Mouse (Mus musculus) heart, embryonic 11.5 days (tissue): ENCODE data around the gene Nrl. TPM values are rescaled to one million over a fixed set of nuclear protein-coding genes. Genes with fewer than 3 reads are reported as not detected.

Experiments used
- ATAC-seq: fragments of 200-750 bp; cut with Nextera tagmentation; replicated peaks from 2 replicates; pipeline ENCODE4 v1.8.0; 2017; ENCODE audit warnings: moderate library complexity; ENCODE audit not compliant: insufficient number of reproducible peaks, low FRiP score, low TSS enrichment
- H3K27ac ChIP-seq: fragments of 300-500 bp; sonication (generic); 2 replicates; pipeline ENCODE4 v1.5.1; 2014; ENCODE audit warnings: mild to moderate bottlenecking, low read depth, low read length
- H3K27me3 ChIP-seq: fragments of 300-500 bp; sonication (generic); 2 replicates; pipeline ENCODE4 v1.6.1; 2014; ENCODE audit warnings: mild to moderate bottlenecking, low read length, mixed read lengths; ENCODE audit not compliant: control insufficient read depth, insufficient read depth
- H3K36me3 ChIP-seq: fragments of 300-500 bp; sonication (generic); 2 replicates; pipeline ENCODE4 v1.6.1; 2014; ENCODE audit warnings: mild to moderate bottlenecking, low read length, moderate library complexity, mixed read lengths; ENCODE audit not compliant: control insufficient read depth, insufficient read depth
- H3K4me1 ChIP-seq: fragments of 300-500 bp; sonication (generic); 2 replicates; pipeline ENCODE4 v1.6.1; 2014; ENCODE audit warnings: low read length; ENCODE audit not compliant: control insufficient read depth, insufficient read depth
- H3K4me2 ChIP-seq: fragments of 300-500 bp; sonication (generic); 2 replicates; pipeline ENCODE4 v1.6.1; 2014; ENCODE audit warnings: mild to moderate bottlenecking, moderate library complexity
- H3K4me3 ChIP-seq: fragments of 300-500 bp; sonication (generic); 2 replicates; pipeline ENCODE4 v1.5.1; 2014; ENCODE audit warnings: low read depth, low read length
- H3K9ac ChIP-seq: fragments of 300-500 bp; sonication (generic); 2 replicates; pipeline ENCODE4 v1.6.1; 2014; ENCODE audit warnings: mild to moderate bottlenecking, low read depth, low read length, moderate library complexity
- H3K9me3 ChIP-seq: fragments of 300-500 bp; sonication (generic); replicated peaks from 2 replicates; pipeline ENCODE4 v1.6.1; 2016; ENCODE audit warnings: low read length; ENCODE audit not compliant: control insufficient read depth
- WGBS: fragments of 180-500 bp; shearing (Covaris S2); extraction: QIAGEN DNeasy Blood & Tissue Kit; methylation state at CpG from one replicate; pipeline ENCODE4 v1.1.7; 2014; ENCODE audit not compliant: insufficient replicate concordance; 5-methylcytosine and 5-hydroxymethylcytosine counted together
- polyA plus RNA-seq: library from polyadenylated mRNA; unstranded; fragments of >200 nt; fragmentation: Nextera tagmentation; extraction: Ambion mirVana; gene quantifications from 2 replicates; pipeline ENCODE4 v1.2.1, GENCODE M21; 2014

Nrl gene
- polyA plus RNA-seq, 1 experiment from 2014 or later, result not detected

DNA sequence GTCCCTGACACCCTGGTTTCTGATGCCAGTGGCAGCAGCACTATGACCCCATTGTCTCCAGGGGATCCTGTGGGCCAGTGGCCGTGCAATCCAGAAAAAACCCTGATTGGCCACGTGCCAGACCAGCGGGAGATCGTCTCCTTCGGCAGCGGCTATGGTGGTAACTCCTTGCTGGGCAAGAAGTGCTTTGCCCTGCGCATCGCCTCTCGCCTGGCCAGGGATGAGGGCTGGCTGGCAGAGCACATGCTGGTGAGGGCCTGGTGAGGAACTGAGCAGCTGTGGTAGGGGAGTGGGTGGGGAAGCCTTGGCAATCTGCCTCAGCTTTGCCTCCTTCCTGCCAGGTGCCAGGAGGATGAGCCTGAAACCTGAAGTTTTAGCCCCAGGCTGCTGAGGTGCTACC, 19.6 kb upstream of the Nrl start:
- Histone ChIP-seq H3K9ac (no peak overlapping the region), H3K27ac (no peak overlapping the region), H3K27me3 (no peaks in the 10 kb centered on the region), H3K4me1 (peaks cover 12% of the 10 kb centered on the region), H3K9me3 (no peaks in the 10 kb centered on the region), H3K36me3 (peaks cover 8% of the 10 kb centered on the region; the same call in 1 of the 2 replicates), H3K4me2 (no peak overlapping the region), H3K4me3 (no peak overlapping the region)
- ATAC-seq, result no peak
- 84% methylated on average over 9 of the region's 9 CpGs for WGBS

- H3K36me3 ChIP-seq, result peaks cover 4% of the 10 kb centered on the region; the same call in 1 of the 2 replicates
- no peaks in the 10 kb centered on the region for H3K9me3 ChIP-seq
- no peak overlapping the region for H3K27ac ChIP-seq
- H3K4me1 ChIP-seq, result peaks cover 12% of the 10 kb centered on the region
- H3K27me3 ChIP-seq, result no peaks in the 10 kb centered on the region
- no peak overlapping the region for H3K4me3 ChIP-seq
- ATAC-seq, result no peak
- 96% methylated on average over 12 of the region's 12 CpGs for WGBS
- no peak overlapping the region for H3K9ac ChIP-seq
- no peak overlapping the region for H3K4me2 ChIP-seq
These were observed 17.5 kb upstream of the Nrl start for GRCm38 (mm10) chr14:55542268-55542667.

- Histone ChIP-seq H3K9ac (peak overlapping the region; percentile 85), H3K36me3 (peaks cover 4% of the 10 kb centered on the region; the same call in 1 of the 2 replicates), H3K4me2 (peak overlapping the region; percentile 90), H3K27ac (peak overlapping the region; percentile 87), H3K27me3 (no peaks in the 10 kb centered on the region), H3K4me1 (peaks cover 12% of the 10 kb centered on the region), H3K9me3 (no peaks in the 10 kb centered on the region), H3K4me3 (peak overlapping the region; percentile 74)
- WGBS, result 3% methylated on average over 10 of the region's 10 CpGs
- no peak for ATAC-seq
These were observed 16.1 kb upstream of the Nrl start for GRCm38 (mm10) chr14:55540787-55541321.

GRCm38 (mm10) chr14:55540067-55540786, 15.4 kb upstream of the Nrl start, which contains the start of gene Pck2:
Pck2 (plus strand) TSS chr14:55540266.
- Histone ChIP-seq H3K9me3 (no peaks in the 10 kb centered on the region), H3K9ac (peak within 1 kb of the TSS; percentile 85), H3K4me1 (peaks cover 12% of the 10 kb centered on the region), H3K27me3 (no peaks in the 10 kb centered on the region), H3K27ac (peak within 1 kb of the TSS; percentile 87), H3K4me3 (peak within 1 kb of the TSS; percentile 74), H3K4me2 (peak within 1 kb of the TSS; percentile 90), H3K36me3 (peaks cover under 1% of the 10 kb centered on the region; the same call in 1 of the 2 replicates)
- WGBS, result 0% methylated on average over 32 of the region's 32 CpGs
- peak; percentile 94 for ATAC-seq

- no peak overlapping the region for H3K4me2 ChIP-seq
- H3K9ac ChIP-seq, result no peak overlapping the region
- H3K27me3 ChIP-seq, result no peaks in the 10 kb centered on the region
- H3K27ac ChIP-seq, result no peak overlapping the region
- 35% methylated on average over 6 of the region's 6 CpGs for WGBS
- no peak for ATAC-seq
- H3K9me3 ChIP-seq, result no peaks in the 10 kb centered on the region
- H3K4me1 ChIP-seq, result peaks cover 6% of the 10 kb centered on the region
- H3K36me3 ChIP-seq, result no peaks in the 10 kb centered on the region
- no peak overlapping the region for H3K4me3 ChIP-seq
These were observed 11.4 kb upstream of the Nrl start for GRCm38 (mm10) chr14:55536116-55536745.

DNA sequence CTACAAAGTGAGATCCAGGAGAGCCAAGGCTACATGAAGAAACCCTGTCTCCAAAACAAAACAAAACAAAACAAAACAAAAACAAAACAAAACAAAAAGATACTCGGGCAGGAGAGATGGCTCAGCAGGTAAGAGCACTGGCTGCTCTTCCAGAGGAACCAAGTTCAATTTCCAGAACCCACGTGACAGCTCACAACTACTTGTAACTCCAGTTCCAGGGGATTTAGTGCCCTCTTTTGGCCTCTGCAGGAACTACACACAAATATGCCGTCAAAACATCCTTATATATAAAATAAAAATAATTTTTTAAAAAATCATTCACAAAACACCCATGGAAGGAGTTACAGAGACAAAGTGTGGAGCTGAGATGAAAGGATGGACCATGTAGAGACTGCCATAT, 3.2 kb upstream of the Nrl start:
- Histone ChIP-seq H3K4me3 (no peak overlapping the region), H3K27me3 (peaks cover 19% of the 10 kb centered on the region), H3K27ac (no peak overlapping the region), H3K4me2 (no peak overlapping the region), H3K9ac (no peak overlapping the region), H3K36me3 (no peaks in the 10 kb centered on the region), H3K9me3 (no peaks in the 10 kb centered on the region), H3K4me1 (peaks cover 6% of the 10 kb centered on the region; the same call in 1 of the 2 replicates)
- no peak for ATAC-seq
- WGBS, result 24% methylated on average over 3 of the region's 3 CpGs

DNA sequence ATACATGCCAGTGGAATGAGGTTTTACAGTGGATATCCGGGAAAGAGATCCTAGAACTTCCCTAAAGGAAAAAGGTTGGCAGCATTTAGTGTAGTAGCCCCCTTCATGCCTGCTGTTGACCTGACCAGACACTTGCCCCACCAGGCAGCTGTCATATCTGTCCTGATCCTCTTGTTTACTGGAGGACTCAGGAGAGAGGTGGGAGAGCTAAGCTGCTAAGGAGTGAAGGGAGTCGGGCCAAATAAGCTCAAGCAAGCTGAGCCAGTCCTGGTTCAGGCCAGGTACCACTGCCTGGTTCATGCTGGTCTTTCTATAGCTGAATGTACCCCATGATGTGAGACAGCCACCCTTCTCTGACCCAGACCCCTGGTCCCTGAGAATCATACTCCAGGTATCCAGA, 1.9 kb upstream of the Nrl start:
- Histone ChIP-seq H3K27ac (no peak overlapping the region), H3K27me3 (peaks cover 32% of the 10 kb centered on the region), H3K4me3 (no peak overlapping the region), H3K9me3 (no peaks in the 10 kb centered on the region), H3K9ac (no peak overlapping the region), H3K36me3 (no peaks in the 10 kb centered on the region), H3K4me1 (peaks cover 6% of the 10 kb centered on the region; the same call in 1 of the 2 replicates), H3K4me2 (no peak overlapping the region)
- ATAC-seq, result no peak
- WGBS, result 65% methylated on average over 2 of the region's 2 CpGs

DNA sequence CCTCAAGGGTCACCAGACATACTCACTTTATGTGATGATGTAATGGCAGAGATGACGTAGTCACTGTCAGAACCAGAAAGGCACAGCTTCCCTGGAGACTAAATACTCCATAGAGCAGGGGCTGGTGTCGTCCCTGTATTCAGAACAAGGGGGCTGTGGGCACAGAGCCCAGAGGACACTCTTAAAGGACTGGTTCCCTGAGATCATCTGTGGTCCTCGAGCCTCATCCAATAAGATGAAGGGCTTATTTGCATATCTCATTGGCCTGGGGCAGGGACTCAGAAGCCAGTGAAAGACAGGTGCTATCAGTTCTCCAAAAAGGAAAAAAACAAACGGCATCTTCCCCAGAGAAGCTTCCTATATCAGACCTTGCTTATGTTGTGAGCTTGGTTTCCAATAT, 719 bp downstream of the Nrl start:
- ATAC-seq, result no peak
- Histone ChIP-seq H3K9ac (no peak overlapping the region), H3K27me3 (peaks cover 52% of the 10 kb centered on the region), H3K4me1 (peaks cover 6% of the 10 kb centered on the region), H3K9me3 (no peaks in the 10 kb centered on the region), H3K27ac (no peak overlapping the region), H3K4me2 (no peak overlapping the region), H3K4me3 (no peak overlapping the region), H3K36me3 (no peaks in the 10 kb centered on the region)
- WGBS, result 46% methylated on average over 4 of the region's 4 CpGs
